10 mouse cellular contexts compared by ENCODE assay signal in the genomic region with DNA sequence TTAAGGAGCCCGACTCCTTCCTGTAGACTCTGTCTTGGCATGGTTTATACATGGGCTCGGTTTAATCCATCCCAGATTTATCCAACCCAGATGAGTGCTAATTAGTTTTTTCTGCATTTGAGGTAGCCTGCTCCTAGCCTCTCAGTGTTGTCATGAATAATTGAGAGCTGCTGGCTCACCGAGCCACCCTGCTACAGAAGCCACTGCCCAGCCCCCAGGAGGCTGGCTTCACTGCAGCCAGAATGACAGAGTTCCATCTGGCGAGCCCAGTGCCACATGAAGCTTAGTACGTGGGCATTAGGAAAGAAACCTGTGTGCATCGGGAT. TPM values are rescaled to one million over a fixed set of nuclear protein-coding genes. Genes with fewer than 3 reads are reported as not detected.
A peak's percentile ranks its signal among the peaks of the same experiment; 100 is the strongest.
DNase-seq lines count a peak whose midpoint lies in the region; ATAC-seq lines count a peak whose summit lies in the region.
"Had no signal": no experiment of that assay in that cellular context is flagged by ENCODE, and none has a peak within 500 bp of the region (broad histone marks: within the 10 kb centered on the region; RNA-seq: fewer than 3 reads in every experiment).

No protein-coding gene starts in this region.

- H3K4me2 ChIP-seq in embryonic facial prominence, embryonic 12.5 days (replicated peaks) = no peak overlapping the region
- H3K4me2 ChIP-seq in hindbrain, embryonic 14.5 days (replicated peaks) = no peak overlapping the region
- no peak overlapping the region for H3K4me2 ChIP-seq in midbrain, embryonic 16.5 days (ENCODE audit: low read length)
- no peak overlapping the region for H3K4me2 ChIP-seq in intestine, embryonic 16.5 days (ENCODE audit: low read depth, low read length)
- H3K4me2 ChIP-seq: lung, embryonic 15.5 days had no signal

- DNase-seq in heart, adult 11 months = peak; percentile 66
- DNase-seq in heart, postnatal 25 days (ENCODE audit: low spot score) = no peak
- no peak for DNase-seq in hindbrain, embryonic 14.5 days (ENCODE audit: low spot score)
- no peak for DNase-seq in left cerebral cortex, adult 9 months (ENCODE audit: low spot score in 2 of 2)
- DNase-seq in adipocyte (ENCODE audit: low spot score) = no peak
- DNase-seq: kidney, postnatal 25 days had no signal

- peaks cover 20% of the 10 kb centered on the region for H3K4me1 ChIP-seq in embryonic facial prominence, embryonic 12.5 days
- peaks cover 14% of the 10 kb centered on the region; the same call in 1 of the 2 replicates for H3K4me1 ChIP-seq in hindbrain, embryonic 14.5 days (replicated peaks; ENCODE audit: control insufficient read depth, insufficient read depth, low read length)
- H3K4me1 ChIP-seq in midbrain, embryonic 16.5 days (ENCODE audit: control insufficient read depth, insufficient read depth, low read length) = peaks cover 10% of the 10 kb centered on the region; the same call in 1 of the 2 replicates
- H3K4me1 ChIP-seq in intestine, embryonic 16.5 days (ENCODE audit: control insufficient read depth, insufficient read depth, low read length) = 0 out of 2 replicates have a peak, but pooled peaks cover 3% of the 10 kb centered on the region

- intact Hi-C loops in heart, postnatal 25 days (cut with DNase I) = no loop called here

- H3K27ac ChIP-seq in embryonic facial prominence, embryonic 12.5 days = peak overlapping the region; percentile 79
- H3K27ac ChIP-seq in hindbrain, embryonic 14.5 days = peak overlapping the region; percentile 41; the same call in 1 of the 2 replicates
- peak overlapping the region; percentile 3; the same call in 1 of the 2 replicates for H3K27ac ChIP-seq in midbrain, embryonic 16.5 days (ENCODE audit: low read length)
- no peak overlapping the region for H3K27ac ChIP-seq in intestine, embryonic 16.5 days (ENCODE audit: low read length)
- H3K27ac ChIP-seq: lung, embryonic 15.5 days had no signal

- H3K36me3 ChIP-seq in embryonic facial prominence, embryonic 12.5 days = no peaks in the 10 kb centered on the region
- no peaks in the 10 kb centered on the region for H3K36me3 ChIP-seq in hindbrain, embryonic 14.5 days (replicated peaks; ENCODE audit: control insufficient read depth, insufficient read depth)
- no peaks in the 10 kb centered on the region for H3K36me3 ChIP-seq in midbrain, embryonic 16.5 days (ENCODE audit: control insufficient read depth, insufficient read depth, low read length)
- no peaks in the 10 kb centered on the region for H3K36me3 ChIP-seq in intestine, embryonic 16.5 days (ENCODE audit: control insufficient read depth, insufficient read depth, low read length)
- H3K36me3 ChIP-seq: lung, embryonic 15.5 days had no signal

- ATAC-seq in embryonic facial prominence, embryonic 12.5 days (ENCODE audit: insufficient number of reproducible peaks, insufficient read depth, low FRiP score, low TSS enrichment) = no peak
- peak; percentile 80 for ATAC-seq in hindbrain, embryonic 14.5 days (ENCODE audit: low FRiP score)
- peak; percentile 74 for ATAC-seq in midbrain, embryonic 16.5 days
- ATAC-seq in intestine, embryonic 16.5 days = no peak

- H3K9me3 ChIP-seq in embryonic facial prominence, embryonic 12.5 days = no peaks in the 10 kb centered on the region
- H3K9me3 ChIP-seq in hindbrain, embryonic 14.5 days (ENCODE audit: control insufficient read depth, low read length) = no peaks in the 10 kb centered on the region
- H3K9me3 ChIP-seq in midbrain, embryonic 16.5 days (replicated peaks; ENCODE audit: control insufficient read depth, low read length, poor library complexity, severe bottlenecking) = no peaks in the 10 kb centered on the region
- H3K9me3 ChIP-seq in intestine, embryonic 16.5 days (ENCODE audit: control insufficient read depth, low read length) = no peaks in the 10 kb centered on the region
- H3K9me3 ChIP-seq: lung, embryonic 15.5 days had no signal

- no peak overlapping the region for H3K9ac ChIP-seq in embryonic facial prominence, embryonic 12.5 days
- no peak overlapping the region for H3K9ac ChIP-seq in hindbrain, embryonic 14.5 days
- H3K9ac ChIP-seq in midbrain, embryonic 16.5 days (ENCODE audit: low read depth, low read length) = no peak overlapping the region
- H3K9ac ChIP-seq in intestine, embryonic 16.5 days (ENCODE audit: low read depth, low read length) = no peak overlapping the region
- H3K9ac ChIP-seq: lung, embryonic 15.5 days had no signal

- 23% methylated on average over 6 of the region's 6 CpGs for WGBS in embryonic facial prominence, embryonic 12.5 days
- WGBS in hindbrain, embryonic 14.5 days = 25% methylated on average over 6 of the region's 6 CpGs
- 17% methylated on average over 6 of the region's 6 CpGs for WGBS in midbrain, embryonic 16.5 days
- WGBS in intestine, embryonic 16.5 days = 53% methylated on average over 6 of the region's 6 CpGs

- no peak overlapping the region for H3K4me3 ChIP-seq in embryonic facial prominence, embryonic 12.5 days
- H3K4me3 ChIP-seq in hindbrain, embryonic 14.5 days (replicated peaks; ENCODE audit: low read length) = no peak overlapping the region
- no peak overlapping the region for H3K4me3 ChIP-seq in midbrain, embryonic 16.5 days (ENCODE audit: low read depth, low read length)
- no peak overlapping the region for H3K4me3 ChIP-seq in intestine, embryonic 16.5 days (ENCODE audit: low read length)
- H3K4me3 ChIP-seq: lung, embryonic 15.5 days had no signal

- H3K27me3 ChIP-seq in embryonic facial prominence, embryonic 12.5 days = no peaks in the 10 kb centered on the region
- no peaks in the 10 kb centered on the region for H3K27me3 ChIP-seq in hindbrain, embryonic 14.5 days (ENCODE audit: control insufficient read depth, insufficient read depth, low read length)
- H3K27me3 ChIP-seq in midbrain, embryonic 16.5 days (ENCODE audit: control insufficient read depth, insufficient read depth, low read depth, low read length) = no peaks in the 10 kb centered on the region
- no peaks in the 10 kb centered on the region for H3K27me3 ChIP-seq in intestine, embryonic 16.5 days (replicated peaks; ENCODE audit: control insufficient read depth, insufficient read depth, low read length)
- H3K27me3 ChIP-seq: lung, embryonic 15.5 days had no signal

RNA-seq across cellular contexts. Expression of a gene that starts 30.0 kb away (rescaled TPM):
- 10 to 100 TPM; 13.4 to 17.2 TPM for total RNA-seq in heart, postnatal 25 days (2021)
- 2.5 and 3.2 TPM in 2 replicates for polyA plus RNA-seq in embryonic facial prominence, embryonic 12.5 days (2016; fragmentation: Nextera tagmentation; extraction: Ambion mirVana)
- 16.1 and 16.9 TPM in 2 replicates for polyA plus RNA-seq in hindbrain, embryonic 14.5 days (2014; fragmentation: Nextera tagmentation; extraction: Ambion mirVana)
- polyA plus RNA-seq in midbrain, embryonic 16.5 days (2015; fragmentation: Nextera tagmentation; extraction: Ambion mirVana) = 13.2 and 17.8 TPM in 2 replicates
- 2.5 and 2.8 TPM in 2 replicates for polyA plus RNA-seq in intestine, embryonic 16.5 days (2015; fragmentation: Nextera tagmentation; extraction: Ambion mirVana)

Comparison
In these comparisons a context has a peak if more than half of its experiments do, and no peak if none do; other contexts are left out.
1. ATAC-seq: peak in hindbrain, embryonic 14.5 days (single experiment) and midbrain, embryonic 16.5 days (single experiment); none in embryonic facial prominence, embryonic 12.5 days (single experiment) and intestine, embryonic 16.5 days (single experiment).